Mouse (Mus musculus) T-cell, adult 2 months (primary cell): ENCODE measurements at regions not wholly inside any gene's neighbourhood (a gene's known extent, or its start where the extent isn't known, plus 50 kb on each side); places are given as distances from the start of the nearest gene placed in this dataset.

Experiments
- DNase-seq: peaks from one replicate; pipeline ENCODE4 v3.0.0; 2022; ENCODE audit warnings: low spot score

- DNase-seq: no peak
Measured at GRCm38 (mm10) chr9:50395543-50395942, 50.8 kb upstream of the Rpl10-ps3 start.

- no peak for DNase-seq
Measured at GRCm38 (mm10) chr9:50396051-50396450, 51.3 kb upstream of the Rpl10-ps3 start.

- no peak for DNase-seq
Measured at GRCm38 (mm10) chr9:50408396-50408795, 63.6 kb upstream of the Rpl10-ps3 start.

GRCm38 (mm10) chr9:50408845-50409244, 64.1 kb upstream of the Rpl10-ps3 start:
- no peak for DNase-seq

- no peak for DNase-seq
Measured at GRCm38 (mm10) chr9:50412986-50413385, 68.2 kb upstream of the Rpl10-ps3 start.

- no peak for DNase-seq
Measured at GRCm38 (mm10) chr9:50413514-50414335, 69.0 kb upstream of the Rpl10-ps3 start.

- no peak for DNase-seq
Measured at GRCm38 (mm10) chr9:50414796-50415340, 70.1 kb upstream of the Rpl10-ps3 start.

GRCm38 (mm10) chr9:50416677-50417076, 71.9 kb upstream of the Rpl10-ps3 start:
- no peak for DNase-seq

GRCm38 (mm10) chr9:50421061-50421460, 73.3 kb upstream of the Plet1 start:
- DNase-seq: no peak

GRCm38 (mm10) chr9:50421572-50422285, 72.6 kb upstream of the Plet1 start:
- no peak for DNase-seq

GRCm38 (mm10) chr9:50425866-50426495, 68.3 kb upstream of the Plet1 start:
- DNase-seq: no peak

GRCm38 (mm10) chr9:50430147-50430546, 64.2 kb upstream of the Plet1 start:
- DNase-seq: no peak

GRCm38 (mm10) chr9:50433525-50433924, 60.8 kb upstream of the Plet1 start:
- no peak for DNase-seq

GRCm38 (mm10) chr9:50433978-50434377, 60.3 kb upstream of the Plet1 start:
- no peak for DNase-seq

GRCm38 (mm10) chr9:50437830-50438722, 56.2 kb upstream of the Plet1 start:
- DNase-seq: peak; percentile 43

- no peak for DNase-seq
Measured at GRCm38 (mm10) chr9:50438738-50439137, 55.6 kb upstream of the Plet1 start.

- DNase-seq: no peak
Measured at GRCm38 (mm10) chr9:50440222-50440621, 54.1 kb upstream of the Plet1 start.

- no peak for DNase-seq
Measured at GRCm38 (mm10) chr9:50440689-50441088, 53.6 kb upstream of the Plet1 start.

- peak; percentile 36 for DNase-seq
Measured at GRCm38 (mm10) chr9:50443708-50444463, 50.4 kb upstream of the Plet1 start.
